Mouse (Mus musculus) monocyte, adult 2 months (primary cell): Measurements from ENCODE around the gene Clnk.
"Not testable (repeated sequence)": the region's sequence is repeated elsewhere in the genome, so short reads cannot be mapped to it uniquely, and the experiment has no call there.

Experiments used
- DNase-seq, 2 experiments: peaks; one replicate each; pipeline ENCODE4 v3.0.0; 2022; ENCODE audit warnings: low spot score in 2 of 2, low read depth in 1 of 2

Clnk gene

DNA sequence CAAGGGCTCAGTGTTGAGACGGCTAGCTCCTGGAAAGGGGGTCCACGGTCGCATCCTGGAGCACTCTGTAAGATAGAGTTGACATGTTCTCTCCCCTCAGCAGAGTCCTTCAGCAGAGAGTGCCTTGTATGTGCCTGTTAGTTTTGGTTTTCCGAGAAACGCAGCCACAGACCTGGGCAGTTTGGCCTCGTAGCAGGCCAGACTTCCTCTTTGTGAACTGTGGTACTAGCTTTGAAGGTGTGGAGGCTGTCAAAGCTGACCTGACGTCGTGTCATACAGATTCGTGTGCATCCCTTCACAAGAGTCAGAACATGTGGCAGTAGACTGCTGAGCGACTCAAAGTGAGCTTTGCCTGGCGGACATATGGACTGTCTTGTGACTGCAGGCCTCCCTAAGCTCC is at the start of gene Clnk:
TSS of gene Clnk (minus strand) at position 191 of the 400 bp plus-strand sequence.
- DNase-seq, result no peak

GRCm38 (mm10) chr5:38905271-38905670 is 28.7 kb upstream of the Clnk start:
- no peak for DNase-seq

GRCm38 (mm10) chr5:38904528-38905044 is 28.0 kb upstream of the Clnk start:
- DNase-seq, result no peak

GRCm38 (mm10) chr5:38902889-38903288 is 26.3 kb upstream of the Clnk start:
- DNase-seq, result no peak

DNA sequence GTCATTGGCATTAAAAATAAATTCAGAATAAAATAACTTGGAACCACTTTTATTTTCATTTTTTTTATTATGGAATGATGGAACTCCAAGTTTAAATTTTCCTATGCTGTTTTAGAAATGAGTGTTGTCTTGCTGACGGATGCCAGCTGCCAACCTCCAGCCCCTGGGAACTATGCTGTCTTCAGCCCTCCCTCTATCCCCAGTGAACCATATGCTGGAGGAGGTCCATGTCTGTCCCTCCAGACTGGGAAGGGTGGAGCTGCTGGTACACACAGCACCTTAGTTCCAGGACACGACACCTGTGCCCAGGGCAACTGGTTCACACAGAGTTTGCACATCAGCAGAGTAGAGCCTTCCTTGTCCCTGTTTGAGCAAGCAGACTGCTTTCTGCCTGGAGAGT is 22.4 kb upstream of the Clnk start:
- no peak for DNase-seq

- DNase-seq, result no peak
Measured at GRCm38 (mm10) chr5:38888646-38889045, 12.0 kb upstream of the Clnk start.

- no peak for DNase-seq
Measured at GRCm38 (mm10) chr5:38886623-38887275, 10.1 kb upstream of the Clnk start.

- DNase-seq, result not testable (repeated sequence)
Measured at GRCm38 (mm10) chr5:38882635-38883034, 6.0 kb upstream of the Clnk start.

GRCm38 (mm10) chr5:38881728-38882620 is 5.4 kb upstream of the Clnk start:
- DNase-seq, result no peak

- DNase-seq, result no peak
Measured at GRCm38 (mm10) chr5:38881416-38881727, 4.8 kb upstream of the Clnk start.

- DNase-seq, result no peak
Measured at GRCm38 (mm10) chr5:38879989-38880706, 3.5 kb upstream of the Clnk start.

DNA sequence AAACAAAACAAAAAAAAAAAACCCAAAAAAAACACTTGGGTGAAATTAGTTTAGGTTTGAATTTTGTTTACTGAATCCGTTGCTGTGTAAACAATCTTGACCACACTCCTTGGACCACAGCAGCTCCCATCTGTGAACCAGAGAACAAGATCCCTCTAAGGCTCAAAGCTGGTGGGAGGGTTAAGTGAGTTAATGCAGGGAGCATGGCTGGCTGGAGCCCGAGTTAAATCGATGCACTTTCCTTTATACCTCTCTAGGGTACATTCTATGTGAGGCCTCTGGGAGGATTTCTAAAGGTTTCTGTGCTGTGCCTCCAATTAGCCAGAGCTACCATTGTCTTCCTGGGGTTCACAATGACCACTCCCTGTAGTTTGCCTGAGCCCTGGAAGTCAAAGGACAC is 1.2 kb downstream of the Clnk start:
- DNase-seq, result no peak

DNA sequence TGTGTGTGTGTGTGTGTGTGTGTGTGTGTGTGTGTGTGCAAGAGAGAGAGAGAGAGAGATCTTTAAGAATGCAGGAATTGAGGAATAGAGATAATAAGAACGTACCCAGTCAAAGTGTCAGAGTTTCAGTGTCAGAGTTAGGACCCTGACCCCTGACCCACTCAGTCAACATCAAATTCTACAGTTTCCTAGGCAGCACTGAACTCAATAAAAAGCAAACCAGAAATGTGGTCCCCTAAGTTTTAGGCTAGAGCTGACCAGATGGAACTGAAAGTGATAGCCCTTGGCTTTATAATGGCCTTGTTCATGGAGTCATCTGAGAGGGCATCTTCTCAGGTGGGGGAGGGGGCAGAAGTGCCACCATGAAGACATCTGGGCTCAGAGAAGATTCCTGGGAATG is 1.7 kb downstream of the Clnk start:
- DNase-seq, result no peak

DNA sequence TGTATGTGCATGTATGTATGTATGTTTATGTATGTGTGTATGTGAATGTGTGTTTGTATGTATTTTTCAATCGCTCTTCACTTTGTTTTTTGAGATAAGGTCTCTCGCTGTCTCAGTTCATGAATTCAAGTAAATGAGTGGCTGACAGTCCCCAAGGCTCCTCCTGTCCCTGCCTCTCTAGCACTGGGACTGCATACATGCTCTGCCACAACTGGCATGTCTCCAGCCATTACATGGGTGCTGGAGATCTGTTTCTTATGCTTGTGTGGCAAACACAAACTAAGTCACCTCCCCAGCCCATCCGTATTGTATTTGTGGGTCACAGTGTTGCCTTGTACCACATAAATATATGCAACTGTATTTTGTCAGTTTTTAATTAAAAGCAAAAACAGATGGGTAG is 3.7 kb downstream of the Clnk start:
- DNase-seq, result no peak

DNA sequence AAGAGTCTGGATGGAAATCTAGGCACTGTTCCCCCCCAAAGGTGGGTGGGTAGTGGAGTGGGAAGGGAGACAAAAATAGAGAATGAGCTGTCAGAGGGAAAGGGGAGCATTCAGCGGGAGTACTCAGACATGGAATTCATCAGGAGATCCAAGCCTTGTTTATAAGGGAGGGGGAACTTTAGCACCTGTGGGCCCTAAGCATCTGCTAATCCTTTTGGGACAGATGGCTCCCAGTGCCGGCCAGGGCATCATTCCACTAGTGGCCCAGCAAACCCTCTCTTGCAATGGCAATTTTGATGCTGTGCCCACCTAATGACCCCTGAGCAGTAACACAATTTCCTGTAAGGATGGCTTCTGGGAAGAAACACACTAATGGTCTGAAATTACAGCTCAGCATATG is 5.0 kb downstream of the Clnk start:
- DNase-seq, result no peak

DNA sequence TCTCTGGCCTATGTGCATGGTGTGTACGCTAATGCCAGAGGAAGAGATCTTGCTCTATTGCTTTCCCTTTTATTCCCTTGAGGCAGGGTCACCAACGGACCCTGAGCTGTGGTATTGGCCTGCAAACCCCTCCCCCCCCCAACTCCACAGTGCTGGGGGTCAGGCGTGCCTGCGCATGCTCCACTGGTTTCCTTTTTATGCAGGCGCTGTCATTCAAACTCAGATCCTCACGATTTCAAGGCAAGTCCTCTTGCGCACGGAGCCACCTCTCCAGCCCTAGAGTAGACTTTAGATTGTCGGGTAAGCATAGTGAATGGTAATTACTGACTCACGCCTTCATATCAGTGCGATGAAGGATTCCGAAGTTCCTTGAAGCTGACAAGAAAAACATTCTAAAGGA is 6.1 kb downstream of the Clnk start:
- no peak for DNase-seq

GRCm38 (mm10) chr5:38869976-38870375 is 6.6 kb downstream of the Clnk start:
- no peak for DNase-seq

DNA sequence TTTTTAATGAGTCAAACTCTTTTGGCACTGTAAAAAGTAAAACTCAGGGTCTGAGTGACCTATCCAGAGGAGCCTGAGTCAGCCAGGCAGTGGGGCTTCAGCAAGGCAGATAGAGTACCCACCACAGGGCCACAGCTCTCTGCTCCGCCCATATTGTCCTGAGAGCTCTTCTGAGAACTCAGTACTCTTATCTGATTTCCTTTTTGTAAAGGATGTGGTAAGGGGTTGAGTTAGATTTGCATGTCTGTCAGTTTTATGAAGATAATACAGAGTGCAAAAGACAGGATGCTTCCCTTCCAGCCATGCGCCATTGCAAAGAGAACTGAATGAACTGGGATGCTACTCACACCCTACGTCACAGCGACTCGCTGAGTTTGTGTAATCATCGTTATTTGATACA is 12.0 kb downstream of the Clnk start:
- no peak for DNase-seq

GRCm38 (mm10) chr5:38863029-38863428 is 13.6 kb downstream of the Clnk start:
- DNase-seq, result no peak

- DNase-seq, result no peak
Measured at GRCm38 (mm10) chr5:38862288-38862985, 14.2 kb downstream of the Clnk start.

DNA sequence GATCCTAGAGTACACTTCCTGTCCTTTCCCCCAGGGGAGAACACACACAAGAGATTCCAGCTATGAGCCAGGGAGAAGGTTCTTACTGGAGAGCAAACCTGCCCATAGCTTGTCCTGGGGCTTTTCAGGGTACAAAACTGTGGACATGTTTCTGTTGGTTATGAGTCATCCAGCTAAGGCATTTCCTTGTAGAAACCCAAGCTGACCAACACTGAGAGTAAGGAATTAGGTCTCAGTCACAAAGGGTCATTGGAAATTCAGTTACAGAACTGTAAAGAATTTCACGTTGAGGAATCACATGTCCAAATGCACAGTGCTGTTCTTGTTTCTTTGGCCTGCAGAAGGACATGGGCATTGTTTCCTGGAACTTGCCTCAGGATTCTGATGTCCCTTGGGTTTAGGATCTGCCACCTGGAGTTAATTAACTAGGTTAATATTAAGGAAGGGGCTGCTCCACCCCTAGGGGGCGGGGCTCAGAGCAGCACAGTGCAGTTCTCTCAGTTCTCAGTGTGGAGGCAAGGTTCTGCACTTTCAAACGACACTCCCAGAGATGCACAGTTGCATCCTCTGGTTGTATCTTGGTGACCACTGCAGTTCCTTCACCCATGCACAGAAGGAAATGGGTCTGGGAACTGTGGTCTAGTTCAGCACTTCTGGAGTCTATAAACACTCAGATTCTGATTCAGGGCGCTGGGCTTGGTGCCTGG is 18.4 kb downstream of the Clnk start:
- DNase-seq, result no peak
